Mouse (Mus musculus) brown adipose tissue, adult 24 weeks (tissue): Measurements from ENCODE around the gene Zfp53. TPM values are rescaled to one million over a fixed set of nuclear protein-coding genes. Genes with fewer than 3 reads are reported as not detected.

Source experiments
- H3K27ac ChIP-seq: fragments of 200-500 bp; replicated peaks from 2 replicates; pipeline ENCODE4 v1.5.1; 2012; ENCODE audit warnings: low read depth, mild to moderate bottlenecking, low read length
- H3K4me1 ChIP-seq: fragments of 200-500 bp; 2 replicates; pipeline ENCODE4 v1.6.1; 2012; ENCODE audit warnings: low read length, mixed read lengths; ENCODE audit not compliant: control insufficient read depth, insufficient read depth, insufficient read length
- H3K4me3 ChIP-seq: fragments of 200-500 bp; 2 replicates; pipeline ENCODE4 v1.5.1; 2012; ENCODE audit warnings: low read depth, mild to moderate bottlenecking, low read length, moderate library complexity; ENCODE audit not compliant: insufficient read depth
- polyA plus RNA-seq: library from polyadenylated mRNA; stranded (reverse); fragments of >200 nt; gene quantifications from 2 replicates; pipeline ENCODE4 v1.2.4, GENCODE M21; 2012; ENCODE audit not compliant: missing spikeins, insufficient read depth, insufficient read length

Zfp53 gene
- polyA plus RNA-seq, 1 experiment: 3.1 TPM

DNA sequence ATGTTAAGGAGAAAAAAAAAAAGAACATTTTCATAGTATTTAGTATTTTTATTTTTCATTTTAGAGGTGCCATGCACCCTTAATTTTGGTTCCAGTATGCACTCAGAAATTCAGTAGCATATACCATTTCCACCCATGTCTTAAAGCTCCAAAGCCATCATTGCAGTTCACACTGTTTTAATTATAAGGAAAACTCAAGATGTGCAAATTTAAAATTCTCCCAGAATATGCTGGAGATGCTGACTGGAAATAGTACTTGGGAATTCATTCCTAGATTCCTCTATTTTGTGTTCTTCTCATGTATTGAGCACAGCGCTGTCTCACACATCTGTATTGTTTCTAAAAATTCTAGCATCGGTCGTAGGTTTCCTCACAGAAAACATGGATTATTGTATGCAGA lies 17.5 kb downstream of the Zfp53 start:
- Histone ChIP-seq H3K4me3 (no peak overlapping the region), H3K4me1 (no peaks in the 10 kb centered on the region), H3K27ac (no peak overlapping the region)

- Histone ChIP-seq H3K4me3 (no peak overlapping the region), H3K4me1 (no peaks in the 10 kb centered on the region), H3K27ac (no peak overlapping the region)
Observed at GRCm38 (mm10) chr17:21509756-21510155, 21.0 kb downstream of the Zfp53 start.

GRCm38 (mm10) chr17:21515403-21516105 lies 26.8 kb downstream of the Zfp53 start:
- no peak overlapping the region; the same call in 1 of the 2 replicates for H3K27ac ChIP-seq
- peak overlapping the region; percentile 73; the same call in 1 of the 2 replicates for H3K4me3 ChIP-seq
- H3K4me1 ChIP-seq: no peaks in the 10 kb centered on the region

GRCm38 (mm10) chr17:21516201-21517129 lies 27.7 kb downstream of the Zfp53 start:
- H3K4me1 ChIP-seq: no peaks in the 10 kb centered on the region
- peak overlapping the region; percentile 61 for H3K27ac ChIP-seq
- peak overlapping the region; percentile 73 for H3K4me3 ChIP-seq

- H3K4me3 ChIP-seq: peak overlapping the region; percentile 73; the same call in 1 of the 2 replicates
- no peak overlapping the region for H3K27ac ChIP-seq
- no peaks in the 10 kb centered on the region for H3K4me1 ChIP-seq
Observed at GRCm38 (mm10) chr17:21517130-21517671, 28.4 kb downstream of the Zfp53 start.

DNA sequence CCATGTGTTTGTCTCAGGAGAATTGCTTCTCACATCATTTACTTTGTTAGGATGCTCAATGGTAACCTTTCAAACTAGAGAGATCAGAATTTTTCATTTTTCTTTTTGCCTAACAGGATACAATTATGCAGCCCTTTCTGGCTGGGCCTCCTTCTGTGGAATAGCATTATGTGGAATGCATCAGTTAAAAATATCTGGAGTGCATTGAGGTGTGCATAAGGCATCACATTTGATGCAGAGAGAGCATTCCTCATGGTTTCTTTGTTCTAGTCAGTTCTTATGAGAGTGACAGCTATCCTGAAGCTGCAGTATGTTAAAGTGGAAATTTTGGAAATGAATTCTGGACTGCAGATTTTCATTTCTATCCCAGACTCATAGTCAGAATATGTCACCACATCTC lies 37.5 kb downstream of the Zfp53 start:
- no peak overlapping the region for H3K4me3 ChIP-seq
- H3K4me1 ChIP-seq: no peaks in the 10 kb centered on the region
- H3K27ac ChIP-seq: no peak overlapping the region

GRCm38 (mm10) chr17:21530645-21531330 lies 42.0 kb downstream of the Zfp53 start:
- Histone ChIP-seq H3K27ac (no peak overlapping the region), H3K4me3 (no peak overlapping the region), H3K4me1 (no peaks in the 10 kb centered on the region; the same call in 1 of the 2 replicates)

GRCm38 (mm10) chr17:21531621-21532020 lies 42.8 kb downstream of the Zfp53 start:
- H3K27ac ChIP-seq: peak overlapping the region; percentile 79
- H3K4me3 ChIP-seq: peak overlapping the region; percentile 90
- no peaks in the 10 kb centered on the region; the same call in 1 of the 2 replicates for H3K4me1 ChIP-seq

DNA sequence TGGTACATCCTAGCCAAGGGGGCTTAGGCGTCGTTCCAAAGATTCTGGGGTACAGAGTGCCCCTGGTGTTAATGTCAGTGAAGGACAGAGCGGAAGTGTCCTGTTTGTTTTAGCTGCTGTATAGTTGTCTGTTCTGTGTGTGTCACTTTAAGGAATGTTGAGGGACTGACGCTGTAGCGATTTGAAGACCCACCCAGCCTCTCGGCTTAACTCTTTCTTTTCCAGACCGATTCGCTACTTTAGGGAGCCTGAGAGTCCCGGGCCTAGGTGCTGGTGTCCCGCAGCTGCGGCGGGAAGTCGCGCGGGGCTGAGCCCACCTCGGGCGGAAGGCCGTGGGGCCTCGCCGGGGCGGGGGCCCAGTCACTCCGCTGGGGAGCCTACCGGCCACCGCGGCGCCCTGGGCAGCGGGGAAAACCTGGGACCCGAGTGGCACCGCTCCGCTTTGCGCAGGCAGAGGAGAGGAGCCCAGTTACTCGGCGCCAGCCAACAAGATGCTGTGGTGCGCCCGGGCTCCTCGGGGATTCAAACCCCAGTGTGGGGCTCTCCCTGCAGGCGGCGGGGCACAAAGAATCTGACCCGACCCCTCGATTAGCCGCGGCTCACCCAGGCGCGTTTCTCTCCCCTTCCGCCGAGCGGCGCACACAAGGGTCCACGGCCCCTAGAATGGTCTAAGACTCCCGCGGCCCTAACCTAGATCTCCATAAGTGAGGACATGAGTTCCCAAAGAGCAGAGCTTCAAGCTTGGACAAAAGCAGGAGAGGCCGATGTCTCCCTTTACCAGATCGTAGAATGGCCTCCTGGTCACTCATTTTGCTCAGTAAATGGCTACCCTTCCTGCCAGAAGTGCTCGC lies 43.5 kb downstream of the Zfp53 start:
- Histone ChIP-seq H3K4me3 (peak overlapping the region; percentile 90), H3K4me1 (no peaks in the 10 kb centered on the region; the same call in 1 of the 2 replicates), H3K27ac (peak overlapping the region; percentile 79)

GRCm38 (mm10) chr17:21533961-21534360 lies 45.2 kb downstream of the Zfp53 start:
- no peaks in the 10 kb centered on the region; the same call in 1 of the 2 replicates for H3K4me1 ChIP-seq
- H3K27ac ChIP-seq: no peak overlapping the region
- no peak overlapping the region for H3K4me3 ChIP-seq

GRCm38 (mm10) chr17:21534460-21535095 lies 45.8 kb downstream of the Zfp53 start:
- Histone ChIP-seq H3K27ac (peak overlapping the region; percentile 39; the same call in 1 of the 2 replicates), H3K4me1 (no peaks in the 10 kb centered on the region; the same call in 1 of the 2 replicates), H3K4me3 (peak overlapping the region; percentile 74; the same call in 1 of the 2 replicates)

DNA sequence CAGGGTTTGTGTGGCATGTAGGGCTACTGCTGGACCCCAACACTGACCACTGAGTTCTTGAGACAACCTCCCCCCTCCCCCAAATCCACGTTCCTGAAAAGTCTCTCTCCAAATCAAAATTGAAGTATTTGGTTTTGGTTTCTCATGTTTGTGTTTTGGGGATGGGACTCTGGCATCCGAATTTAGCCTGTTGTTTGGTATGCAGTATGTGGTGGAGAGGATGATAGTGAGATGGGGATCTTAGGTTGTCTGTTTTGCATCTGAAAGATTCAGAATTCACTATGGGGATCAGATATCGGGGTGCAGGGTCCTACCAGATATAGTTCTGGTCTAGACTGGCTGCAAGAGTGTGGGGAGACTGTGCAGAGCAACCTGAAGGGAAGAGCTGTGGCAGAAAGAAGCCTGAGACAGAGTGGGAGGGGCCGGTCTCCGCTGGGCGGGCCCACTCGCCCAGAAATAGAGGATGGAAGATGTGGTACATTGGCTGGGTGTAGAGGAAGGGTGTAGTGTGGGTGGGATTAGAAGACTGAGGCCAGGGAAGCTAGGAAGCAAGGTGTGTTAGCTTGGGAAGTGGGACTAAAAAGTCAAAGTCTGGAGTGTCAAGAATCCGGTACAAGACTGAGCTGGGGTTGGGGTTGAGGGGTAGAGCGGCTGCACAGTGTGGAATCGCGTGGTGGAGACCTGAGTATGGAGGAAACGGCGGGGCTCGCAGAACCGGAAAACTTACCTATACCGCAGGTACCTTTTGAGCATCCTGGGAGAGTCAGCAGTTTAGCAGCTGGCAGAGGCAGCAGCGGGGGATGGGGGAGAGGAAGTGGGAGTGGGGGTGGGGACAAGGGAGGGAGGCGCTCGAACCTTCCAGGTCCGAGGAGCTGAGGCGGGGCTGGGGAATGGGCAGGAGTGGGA lies 46.6 kb downstream of the Zfp53 start, which contains the start of gene Zfp52:
Gene Zfp52, plus strand, starts transcription at position 444 of the 906 bp plus-strand sequence.
- peak within 1 kb of the TSS; percentile 39 for H3K27ac ChIP-seq
- H3K4me3 ChIP-seq: peak within 1 kb of the TSS; percentile 74
- no peaks in the 10 kb centered on the region; the same call in 1 of the 2 replicates for H3K4me1 ChIP-seq

DNA sequence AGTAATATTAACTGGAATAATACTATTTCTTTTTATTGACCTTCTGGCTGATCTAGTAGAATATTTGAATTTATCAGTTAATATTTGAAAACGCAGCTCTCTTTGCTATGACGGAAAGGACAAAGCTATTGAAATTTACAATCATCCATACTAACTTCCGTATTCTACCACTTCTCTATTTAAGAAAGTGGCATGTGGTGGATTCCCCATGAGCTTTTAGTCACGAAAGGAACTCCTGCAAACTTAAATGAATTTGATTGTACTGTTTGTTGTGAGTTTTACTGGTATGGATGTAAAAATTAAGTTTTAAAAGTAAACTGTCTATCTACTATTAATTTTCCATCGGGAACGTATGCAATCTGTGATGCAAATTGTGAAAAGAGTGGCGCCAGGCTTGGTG lies 47.3 kb downstream of the Zfp53 start:
- H3K4me3 ChIP-seq: peak overlapping the region; percentile 74
- H3K27ac ChIP-seq: no peak overlapping the region
- no peaks in the 10 kb centered on the region; the same call in 1 of the 2 replicates for H3K4me1 ChIP-seq
